Mouse (Mus musculus) CH12.LX (cell line): ENCODE measurements around the gene Aff1. TPM values are rescaled to one million over a fixed set of nuclear protein-coding genes. Genes with fewer than 3 reads are reported as not detected.

Source experiments
- DNase-seq: peaks from one replicate; pipeline ENCODE4 v3.0.0-alpha.2; 2013; ENCODE audit errors: extremely low read depth
- H3K27ac ChIP-seq: 2 replicates; pipeline ENCODE4 v1.5.1; 2012; ENCODE audit warnings: low read depth, mild to moderate bottlenecking, control low read depth, moderate library complexity; ENCODE audit not compliant: insufficient read depth
- H3K27me3 ChIP-seq: replicated peaks from 2 replicates; pipeline ENCODE3; 2012; ENCODE audit warnings: inconsistent platforms
- H3K36me3 ChIP-seq, 2 experiments: replicated peaks in 1 of 2; 2 replicates each; pipeline versions ENCODE3 to v1.6.1; 2012; ENCODE audit warnings: inconsistent platforms in 1 of 2, low read length in 1 of 2, mild to moderate bottlenecking in 1 of 2, mixed read lengths in 1 of 2, moderate library complexity in 1 of 2; ENCODE audit not compliant: control insufficient read depth in 1 of 2, insufficient read depth in 1 of 2
- H3K4me1 ChIP-seq, 2 experiments: 2 replicates each; pipeline ENCODE4 v1.6.1; 2012; ENCODE audit warnings: inconsistent platforms in 1 of 2, moderate library complexity in 1 of 2; ENCODE audit not compliant: insufficient read depth in 2 of 2, control insufficient read depth in 1 of 2
- H3K4me2 ChIP-seq: 2 replicates; pipeline ENCODE4 v1.6.1; 2012; ENCODE audit warnings: low read depth, mild to moderate bottlenecking, control low read depth; ENCODE audit not compliant: poor library complexity, insufficient read depth, severe bottlenecking
- H3K4me3 ChIP-seq, 3 experiments: fragments of 150-350 bp in 1 of 3; sonication (generic) in 1 of 3; replicated peaks in 1 of 3; 2 replicates each; pipeline versions ENCODE3 to v1.5.1; 2011 to 2012; ENCODE audit warnings: low read depth in 2 of 3, low read length in 2 of 3, mild to moderate bottlenecking in 2 of 3, moderate library complexity in 2 of 3, control low read depth in 1 of 3, improper control_type of control experiment in 1 of 3, inconsistent platforms in 1 of 3, mixed read lengths in 1 of 3; ENCODE audit not compliant: poor library complexity in 1 of 3
- H3K79me2 ChIP-seq: replicated peaks from 2 replicates; pipeline ENCODE4 v1.6.1; 2012; ENCODE audit warnings: mild to moderate bottlenecking, moderate library complexity; ENCODE audit not compliant: control insufficient read depth, poor library complexity, insufficient read depth, severe bottlenecking; ENCODE audit errors: extremely low read depth
- H3K9ac ChIP-seq: 2 replicates; pipeline ENCODE4 v1.6.1; 2012; ENCODE audit warnings: low read depth, mild to moderate bottlenecking, control low read depth, moderate library complexity; ENCODE audit not compliant: insufficient read depth
- H3K9me3 ChIP-seq: replicated peaks from 2 replicates; pipeline ENCODE3; 2012; ENCODE audit warnings: low read length, inconsistent platforms, mixed read lengths
- BHLHE40 ChIP-seq: IDR thresholded peaks from 2 replicates; pipeline ENCODE4 v1.6.1; 2011; ENCODE audit warnings: mild to moderate bottlenecking, low read depth, low read length, improper control_type of control experiment
- CHD2 ChIP-seq: IDR thresholded peaks from 2 replicates; pipeline ENCODE4 v1.6.1; 2011; ENCODE audit warnings: low read length, improper control_type of control experiment
- CTCF ChIP-seq, 2 experiments: IDR thresholded peaks in 1 of 2; conservative IDR thresholded peaks in 1 of 2; 2 replicates each; pipeline ENCODE4 v1.5.1; 2011 to 2012; ENCODE audit warnings: low read depth in 2 of 2, low read length in 2 of 2, improper control_type of control experiment in 1 of 2, inconsistent platforms in 1 of 2, mild to moderate bottlenecking in 1 of 2, moderate library complexity in 1 of 2
- ELF1 ChIP-seq: IDR thresholded peaks from 2 replicates; pipeline ENCODE4 v1.6.1; 2014; ENCODE audit warnings: low read depth, mild to moderate bottlenecking, inconsistent platforms, low read length, improper control_type of control experiment
- ETS1 ChIP-seq: conservative IDR thresholded peaks from 2 replicates; pipeline ENCODE4 v1.6.1; 2012; ENCODE audit warnings: low read depth, mild to moderate bottlenecking, inconsistent platforms, low read length, improper control_type of control experiment, moderate library complexity
- GABPA ChIP-seq: IDR thresholded peaks from 2 replicates; pipeline ENCODE4 v1.6.1; 2012; ENCODE audit warnings: low read depth, low read length, improper control_type of control experiment, inconsistent platforms; ENCODE audit not compliant: insufficient replicate concordance
- IRF4 ChIP-seq: IDR thresholded peaks from 2 replicates; pipeline ENCODE4 v1.6.1; 2014; ENCODE audit warnings: low read depth, mild to moderate bottlenecking, inconsistent platforms, low read length, improper control_type of control experiment
- JUND ChIP-seq: conservative IDR thresholded peaks from 2 replicates; pipeline ENCODE4 v1.6.1; 2011; ENCODE audit warnings: low read depth, low read length, improper control_type of control experiment
- KAT2A ChIP-seq: IDR thresholded peaks from 2 replicates; pipeline ENCODE4 v1.6.1; 2012; ENCODE audit warnings: low read length, improper control_type of control experiment, inconsistent platforms; ENCODE audit not compliant: insufficient replicate concordance
- MAFK ChIP-seq: IDR thresholded peaks from 2 replicates; pipeline ENCODE4 v1.6.1; 2011; ENCODE audit warnings: low read length, improper control_type of control experiment; ENCODE audit not compliant: insufficient replicate concordance
- MAZ ChIP-seq: IDR thresholded peaks from 2 replicates; pipeline ENCODE4 v1.6.1; 2012; ENCODE audit warnings: low read depth, mild to moderate bottlenecking, inconsistent platforms, low read length, improper control_type of control experiment, moderate library complexity
- MXI1 ChIP-seq: IDR thresholded peaks from 2 replicates; pipeline ENCODE4 v1.6.1; 2011; ENCODE audit warnings: mild to moderate bottlenecking, low read depth, low read length, improper control_type of control experiment
- MYC ChIP-seq: IDR thresholded peaks from 2 replicates; pipeline ENCODE4 v1.6.1; 2011; ENCODE audit warnings: low read depth, mild to moderate bottlenecking, improper control_type of control experiment, low read length
- NELFE ChIP-seq: IDR thresholded peaks from 2 replicates; pipeline ENCODE4 v1.6.1; 2011; ENCODE audit warnings: low read depth, low read length, improper control_type of control experiment
- POLR2A ChIP-seq: IDR thresholded peaks from 2 replicates; pipeline ENCODE4 v1.6.1; 2011; ENCODE audit warnings: low read depth, mild to moderate bottlenecking, improper control_type of control experiment, low read length
- POLR2AphosphoS2 ChIP-seq: IDR thresholded peaks from 2 replicates; pipeline ENCODE4 v1.6.1; 2011; ENCODE audit warnings: low read depth, low read length, improper control_type of control experiment
- RAD21 ChIP-seq: IDR thresholded peaks from 2 replicates; pipeline ENCODE4 v1.6.1; 2011; ENCODE audit warnings: low read depth, mild to moderate bottlenecking, low read length, improper control_type of control experiment, moderate library complexity
- SMC3 ChIP-seq: IDR thresholded peaks from 2 replicates; pipeline ENCODE4 v1.6.1; 2011; ENCODE audit warnings: low read depth, low read length, improper control_type of control experiment
- USF1 ChIP-seq: IDR thresholded peaks from 2 replicates; pipeline ENCODE4 v1.6.1; 2014; ENCODE audit warnings: low read depth, mild to moderate bottlenecking, inconsistent platforms, low read length, improper control_type of control experiment
- ZNF384 ChIP-seq: IDR thresholded peaks from 2 replicates; pipeline ENCODE4 v1.6.1; 2012; ENCODE audit warnings: low read depth, low read length, improper control_type of control experiment, inconsistent platforms
- dilution Hi-C: fragments of 300-500 bp; cut with MboI; formaldehyde crosslinking; loops from 2 replicates; pipeline ENCODE4 v1.14.3; 2020; ENCODE audit warnings: low sequenced_read_pairs; ENCODE audit not compliant: extremely low pct_unique_long_range_greater_than_20kb, extremely low pct_ligation_motif_present
- in situ Hi-C: fragments of 300-500 bp; cut with MboI; formaldehyde crosslinking; loops from 3 replicates; pipeline ENCODE4 v1.14.3; 2019; ENCODE audit warnings: low sequenced_read_pairs, low pct_ligation_motif_present, low pct_unique_long_range_greater_than_20kb, mixed read lengths
- polyA plus RNA-seq: library from polyadenylated mRNA; unstranded; fragments of >175 nt; gene quantifications from 2 replicates; pipeline ENCODE4 v1.2.1, GENCODE M21; 2012; ENCODE audit warnings: low read depth; ENCODE audit not compliant: insufficient read length
- total RNA-seq, 2 experiments: library from RNA; depleted of rRNA; stranded (reverse); fragments of 300-350 nt in 1 of 2; fragments of >200 nt in 1 of 2; gene quantifications; 2 replicates each; pipeline ENCODE4 v1.2.3; 2012 to 2014

The Aff1 gene
- total and polyA plus RNA-seq, 3 experiments: 13.2 to 38.9 (median 21.8) TPM

DNA sequence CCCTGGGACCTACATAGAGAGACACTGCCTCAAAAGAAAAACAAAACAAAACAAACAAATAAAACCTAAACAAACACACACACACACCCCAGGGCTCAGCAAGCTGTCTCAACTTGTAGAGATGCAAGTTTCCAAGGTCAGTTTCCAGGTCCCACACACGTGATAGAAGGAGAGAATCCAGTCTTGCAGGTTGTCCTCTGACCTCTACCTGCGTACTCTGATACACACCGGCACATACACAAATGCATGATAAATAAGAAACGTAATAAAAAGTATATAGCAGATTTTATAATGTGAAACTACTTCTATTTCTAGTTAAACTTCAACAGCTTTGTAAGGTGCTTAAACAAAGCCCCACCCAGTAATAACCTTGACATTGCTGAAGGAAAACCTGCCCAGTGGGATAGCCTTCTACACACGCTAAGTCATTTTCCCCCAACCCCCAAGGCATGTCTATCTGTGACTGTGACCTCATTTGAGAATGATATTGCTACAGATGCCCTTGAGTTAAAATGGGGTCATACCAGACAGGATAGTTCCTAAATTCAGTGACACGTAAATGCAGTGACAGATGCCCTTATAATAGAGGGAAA, 15.8 kb upstream of the Aff1 start:
- H3K4me2 ChIP-seq: no peak overlapping the region
- no peak overlapping the region for H3K9ac ChIP-seq
- H3K9me3 ChIP-seq: no peaks in the 10 kb centered on the region
- H3K27ac ChIP-seq: no peak overlapping the region
- H3K4me3 ChIP-seq: no peak overlapping the region
- no peaks in the 10 kb centered on the region for H3K36me3 ChIP-seq
- H3K79me2 ChIP-seq: no peaks in the 10 kb centered on the region
- in situ Hi-C loops: loop anchor here (5.0 kb wide), 1 partner anchor 136 kb away; no protein-coding TSS in a partner anchor
- TF ChIP-seq USF1: no peak
- no peak for TF ChIP-seq CTCF (conservative IDR thresholded peaks at IDR 0.05 in 1 of 2, IDR thresholded peaks at IDR 0.05 in 1 of 2; ENCODE audit: low read depth in 2 of 2, low read length in 2 of 2)
- no peak for TF ChIP-seq IRF4
- TF ChIP-seq GABPA: no peak
- TF ChIP-seq POLR2AphosphoS2: no peak
- TF ChIP-seq MAZ: no peak
- TF ChIP-seq MAFK: no peak
- TF ChIP-seq MYC: no peak
- TF ChIP-seq KAT2A: no peak
- no peak for TF ChIP-seq MXI1
- TF ChIP-seq SMC3: no peak
- no peak for TF ChIP-seq JUND
- no peak for TF ChIP-seq BHLHE40
- no peak for TF ChIP-seq ZNF384
- dilution Hi-C loops: no loop called here
- DNase-seq: no peak
- H3K27me3 ChIP-seq: no peaks in the 10 kb centered on the region
- peaks cover 7 to 17% of the 10 kb centered on the region in 2 experiments; a peak in 3 of 4 replicates for H3K4me1 ChIP-seq

DNA sequence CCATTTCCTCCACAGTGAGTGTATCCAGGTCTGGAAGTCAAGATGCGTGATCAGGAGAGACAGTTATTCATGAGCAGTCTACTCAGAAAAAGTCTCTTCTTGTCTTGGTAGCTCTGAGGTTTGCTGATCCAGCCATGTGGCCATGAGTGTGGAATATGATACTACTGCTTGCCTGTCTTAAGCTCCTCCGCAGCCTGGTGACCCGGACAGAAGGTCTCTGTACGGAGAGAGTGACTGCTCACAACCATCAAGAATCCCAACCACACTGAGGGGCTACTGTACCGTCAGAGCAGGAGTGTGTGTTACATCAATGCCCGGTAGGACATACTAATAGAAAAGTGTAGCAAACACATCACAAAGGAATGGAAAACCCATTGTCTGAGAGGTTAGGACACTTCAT, 14.3 kb upstream of the Aff1 start:
- H3K4me2 ChIP-seq: no peak overlapping the region

More for the DNA sequence above, 14.3 kb upstream of the Aff1 start:
- H3K27me3 ChIP-seq: no peaks in the 10 kb centered on the region
- H3K4me1 ChIP-seq: peaks cover 7 to 17% of the 10 kb centered on the region in 2 experiments; a peak in 3 of 4 replicates
- no peaks in the 10 kb centered on the region for H3K79me2 ChIP-seq
- DNase-seq: no peak
- H3K4me3 ChIP-seq: no peak overlapping the region
- no peak overlapping the region for H3K9ac ChIP-seq
- H3K9me3 ChIP-seq: no peaks in the 10 kb centered on the region
- TF ChIP-seq RAD21: no peak
- no peak for TF ChIP-seq ETS1
- TF ChIP-seq CHD2: no peak
- TF ChIP-seq NELFE: no peak
- TF ChIP-seq ELF1: no peak
- TF ChIP-seq POLR2A: no peak
- H3K27ac ChIP-seq: no peak overlapping the region
- H3K36me3 ChIP-seq: no peaks in the 10 kb centered on the region
- in situ Hi-C loops (loop anchor here (5.0 kb wide), 1 partner anchor 134 kb away; no protein-coding TSS in a partner anchor), dilution Hi-C loops (no loop called here)
